Mouse (Mus musculus): ENCODE measurements around the gene Mat1a. TPM values are rescaled to one million over a fixed set of nuclear protein-coding genes. Genes with fewer than 3 reads are reported as not detected.
A peak's percentile ranks its signal among the peaks of the same experiment; 100 is the strongest.

The Mat1a gene
- polyA plus RNA-seq, 1 experiment from 2014 or later = not detected

- WGBS = 80% methylated on average over 1 of the region's 1 CpGs
- Histone ChIP-seq H3K9ac (replicated peaks) (no peak overlapping the region), H3K4me2 (replicated peaks) (no peak overlapping the region), H3K4me1 (no peaks in the 10 kb centered on the region), H3K27ac (replicated peaks) (no peak overlapping the region), H3K27me3 (no peaks in the 10 kb centered on the region), H3K36me3 (no peaks in the 10 kb centered on the region), H3K9me3 (no peaks in the 10 kb centered on the region), H3K4me3 (no peak overlapping the region)
- ATAC-seq (replicated peaks) = no peak
These were observed 6.1 kb upstream of the Mat1a start for GRCm38 (mm10) chr14:41098726-41099125.

- no peaks in the 10 kb centered on the region for H3K9me3 ChIP-seq
- no peaks in the 10 kb centered on the region for H3K27me3 ChIP-seq
- ATAC-seq (replicated peaks) = no peak
- no peaks in the 10 kb centered on the region for H3K4me1 ChIP-seq
- H3K27ac ChIP-seq (replicated peaks) = no peak overlapping the region
- WGBS = 86% methylated on average over 3 of the region's 3 CpGs
- no peak overlapping the region for H3K4me2 ChIP-seq (replicated peaks)
- no peak overlapping the region for H3K4me3 ChIP-seq
- H3K9ac ChIP-seq (replicated peaks) = no peak overlapping the region
- H3K36me3 ChIP-seq = no peaks in the 10 kb centered on the region
These were observed 4.1 kb upstream of the Mat1a start for GRCm38 (mm10) chr14:41100712-41101111.

- no peaks in the 10 kb centered on the region for H3K9me3 ChIP-seq
- H3K4me1 ChIP-seq = no peaks in the 10 kb centered on the region
- no peak overlapping the region for H3K4me2 ChIP-seq (replicated peaks)
- H3K4me3 ChIP-seq = no peak overlapping the region
- no peaks in the 10 kb centered on the region for H3K36me3 ChIP-seq
- ATAC-seq (replicated peaks) = no peak
- WGBS = 88% methylated on average over 5 of the region's 5 CpGs
- H3K27me3 ChIP-seq = no peaks in the 10 kb centered on the region
- H3K9ac ChIP-seq (replicated peaks) = no peak overlapping the region
- no peak overlapping the region for H3K27ac ChIP-seq (replicated peaks)
These were observed 3.6 kb upstream of the Mat1a start for GRCm38 (mm10) chr14:41101242-41101641.

GRCm38 (mm10) chr14:41102269-41102668 is 2.6 kb upstream of the Mat1a start:
- no peak for ATAC-seq (replicated peaks)
- H3K4me1 ChIP-seq = no peaks in the 10 kb centered on the region
- no peak overlapping the region for H3K4me2 ChIP-seq (replicated peaks)
- no peaks in the 10 kb centered on the region for H3K27me3 ChIP-seq
- no peaks in the 10 kb centered on the region for H3K36me3 ChIP-seq
- H3K9ac ChIP-seq (replicated peaks) = no peak overlapping the region
- 88% methylated on average over 2 of the region's 2 CpGs for whole genome bisulfite sequencing
- no peak overlapping the region for H3K4me3 ChIP-seq
- H3K27ac ChIP-seq (replicated peaks) = no peak overlapping the region
- H3K9me3 ChIP-seq = no peaks in the 10 kb centered on the region

GRCm38 (mm10) chr14:41111031-41111668 is 6.3 kb downstream of the Mat1a start:
- H3K4me1 ChIP-seq = no peaks in the 10 kb centered on the region
- no peak overlapping the region for H3K27ac ChIP-seq (replicated peaks)
- WGBS = 86% methylated on average over 7 of the region's 7 CpGs
- H3K9me3 ChIP-seq = no peaks in the 10 kb centered on the region
- H3K36me3 ChIP-seq = no peaks in the 10 kb centered on the region
- no peak for ATAC-seq (replicated peaks)
- no peaks in the 10 kb centered on the region for H3K27me3 ChIP-seq
- no peak overlapping the region for H3K9ac ChIP-seq (replicated peaks)
- no peak overlapping the region for H3K4me2 ChIP-seq (replicated peaks)
- no peak overlapping the region for H3K4me3 ChIP-seq

- Histone ChIP-seq H3K4me2 (replicated peaks) (no peak overlapping the region), H3K4me3 (no peak overlapping the region), H3K4me1 (no peaks in the 10 kb centered on the region), H3K27me3 (no peaks in the 10 kb centered on the region), H3K36me3 (no peaks in the 10 kb centered on the region), H3K27ac (replicated peaks) (no peak overlapping the region), H3K9me3 (no peaks in the 10 kb centered on the region), H3K9ac (replicated peaks) (no peak overlapping the region)
- ATAC-seq (replicated peaks) = no peak
- 80% methylated on average over 4 of the region's 4 CpGs for WGBS
These were observed 8.1 kb downstream of the Mat1a start for GRCm38 (mm10) chr14:41112944-41113343.

GRCm38 (mm10) chr14:41116271-41116670 is 11.4 kb downstream of the Mat1a start:
- WGBS = 84% methylated on average over 3 of the region's 3 CpGs
- Histone ChIP-seq H3K27ac (replicated peaks) (no peak overlapping the region), H3K27me3 (no peaks in the 10 kb centered on the region), H3K4me2 (replicated peaks) (no peak overlapping the region), H3K4me1 (no peaks in the 10 kb centered on the region), H3K9me3 (no peaks in the 10 kb centered on the region), H3K9ac (replicated peaks) (no peak overlapping the region), H3K36me3 (no peaks in the 10 kb centered on the region), H3K4me3 (no peak overlapping the region)
- no peak for ATAC-seq (replicated peaks)

GRCm38 (mm10) chr14:41124683-41125082 is 19.8 kb downstream of the Mat1a start:
- H3K4me2 ChIP-seq (replicated peaks) = no peak overlapping the region
- H3K36me3 ChIP-seq = no peaks in the 10 kb centered on the region
- no peaks in the 10 kb centered on the region for H3K4me1 ChIP-seq
- no peak for ATAC-seq (replicated peaks)
- H3K27ac ChIP-seq (replicated peaks) = no peak overlapping the region
- no peaks in the 10 kb centered on the region for H3K27me3 ChIP-seq
- WGBS = 89% methylated on average over 5 of the region's 5 CpGs
- no peak overlapping the region for H3K4me3 ChIP-seq
- no peaks in the 10 kb centered on the region for H3K9me3 ChIP-seq
- no peak overlapping the region for H3K9ac ChIP-seq (replicated peaks)

GRCm38 (mm10) chr14:41127997-41128396 is 23.2 kb downstream of the Mat1a start:
- WGBS = 16% methylated on average over 4 of the region's 4 CpGs

GRCm38 (mm10) chr14:41131540-41131939 is 26.7 kb downstream of the Mat1a start, which contains the start of gene Sftpa1:
Gene Sftpa1 (plus strand): TSS chr14:41131782.
- H3K4me1 ChIP-seq = no peaks in the 10 kb centered on the region
- H3K9ac ChIP-seq (replicated peaks) = no peak within 1 kb of the TSS
- WGBS = 88% methylated on average over 7 of the region's 7 CpGs
- no peak within 1 kb of the TSS for H3K4me3 ChIP-seq
- no peak for ATAC-seq (replicated peaks)
- no peaks in the 10 kb centered on the region for H3K9me3 ChIP-seq
- no peak within 1 kb of the TSS for H3K4me2 ChIP-seq (replicated peaks)
- no peak within 1 kb of the TSS for H3K27ac ChIP-seq (replicated peaks)
- no peaks in the 10 kb centered on the region for H3K36me3 ChIP-seq
- H3K27me3 ChIP-seq = no peaks in the 10 kb centered on the region

More at GRCm38 (mm10) chr14:41127997-41128396, 23.2 kb downstream of the Mat1a start:
- Histone ChIP-seq H3K4me3 (no peak overlapping the region), H3K9me3 (no peaks in the 10 kb centered on the region), H3K4me2 (replicated peaks) (no peak overlapping the region), H3K36me3 (no peaks in the 10 kb centered on the region), H3K27ac (replicated peaks) (no peak overlapping the region), H3K9ac (replicated peaks) (no peak overlapping the region), H3K4me1 (no peaks in the 10 kb centered on the region), H3K27me3 (no peaks in the 10 kb centered on the region)
- ATAC-seq (replicated peaks) = 0 out of 2 replicates have a peak, but pooled peaks have one; percentile 58

GRCm38 (mm10) chr14:41137006-41137405 is 32.2 kb downstream of the Mat1a start:
- Histone ChIP-seq H3K9me3 (no peaks in the 10 kb centered on the region), H3K27ac (replicated peaks) (no peak overlapping the region), H3K4me1 (no peaks in the 10 kb centered on the region), H3K36me3 (no peaks in the 10 kb centered on the region), H3K4me3 (no peak overlapping the region), H3K9ac (replicated peaks) (no peak overlapping the region), H3K4me2 (replicated peaks) (no peak overlapping the region), H3K27me3 (no peaks in the 10 kb centered on the region)
- no peak for ATAC-seq (replicated peaks)

GRCm38 (mm10) chr14:41140686-41141085 is 35.9 kb downstream of the Mat1a start:
- no peak overlapping the region for H3K27ac ChIP-seq (replicated peaks)
- no peak overlapping the region for H3K4me3 ChIP-seq
- no peak for ATAC-seq (replicated peaks)
- no peaks in the 10 kb centered on the region for H3K4me1 ChIP-seq
- H3K27me3 ChIP-seq = no peaks in the 10 kb centered on the region
- no peaks in the 10 kb centered on the region for H3K36me3 ChIP-seq
- no peaks in the 10 kb centered on the region for H3K9me3 ChIP-seq
- 94% methylated on average over 1 of the region's 1 CpGs for WGBS
- H3K9ac ChIP-seq (replicated peaks) = no peak overlapping the region
- no peak overlapping the region for H3K4me2 ChIP-seq (replicated peaks)

- WGBS = 77% methylated on average over 6 of the region's 6 CpGs
- Histone ChIP-seq H3K9ac (replicated peaks) (no peak overlapping the region), H3K4me1 (no peaks in the 10 kb centered on the region), H3K36me3 (no peaks in the 10 kb centered on the region), H3K4me3 (no peak overlapping the region), H3K27me3 (no peaks in the 10 kb centered on the region), H3K4me2 (replicated peaks) (no peak overlapping the region), H3K9me3 (no peaks in the 10 kb centered on the region), H3K27ac (replicated peaks) (no peak overlapping the region)
- ATAC-seq (replicated peaks) = no peak
These were observed 41.2 kb downstream of the Mat1a start for GRCm38 (mm10) chr14:41146035-41146434.
